Mouse (Mus musculus) cortical plate, adult 2 months (tissue): ENCODE measurements around the gene Map1lc3b.

ENCODE experiments used
- CTCF ChIP-seq: fragments of 200-500 bp; IDR thresholded peaks from 2 replicates; pipeline ENCODE4 v1.5.1; 2011; ENCODE audit warnings: mild to moderate bottlenecking, control low read depth, low read length; ENCODE audit not compliant: insufficient read depth; ENCODE audit errors: extremely low read depth
- POLR2A ChIP-seq: fragments of 200-500 bp; IDR thresholded peaks from 2 replicates; pipeline ENCODE4 v1.6.1; 2011; ENCODE audit warnings: mild to moderate bottlenecking, low read length, control low read depth; ENCODE audit not compliant: insufficient read depth; ENCODE audit errors: extremely low read depth

- TF ChIP-seq CTCF (no peak), POLR2A (no peak)
Measured at GRCm38 (mm10) chr8:121602411-121602810, 12.2 kb downstream of the Map1lc3b start.
